Mouse (Mus musculus) testis, postnatal 14 days (tissue): ENCODE data around the gene Cat.

Source experiments
- DNase-seq: peaks from one replicate; pipeline ENCODE4 v3.0.0; 2021; ENCODE audit warnings: low spot score

Gene Cat

GRCm38 (mm10) chr2:103436534-103436933 lies 48.4 kb downstream of the Cat start:
- no peak for DNase-seq

GRCm38 (mm10) chr2:103435110-103435509 lies 49.9 kb downstream of the Cat start:
- no peak for DNase-seq

GRCm38 (mm10) chr2:103432695-103433275 lies 52.2 kb downstream of the Cat start:
- DNase-seq = no peak

- no peak for DNase-seq
Observed at GRCm38 (mm10) chr2:103430712-103431111, 54.2 kb downstream of the Cat start.

GRCm38 (mm10) chr2:103428356-103428755 lies 56.6 kb downstream of the Cat start:
- no peak for DNase-seq

- DNase-seq = no peak
Observed at GRCm38 (mm10) chr2:103425456-103426063, 59.4 kb downstream of the Cat start.

GRCm38 (mm10) chr2:103424349-103425026 lies 60.5 kb downstream of the Cat start:
- DNase-seq = peak; percentile 37

- DNase-seq = no peak
Observed at GRCm38 (mm10) chr2:103423884-103424283, 61.1 kb downstream of the Cat start.

- DNase-seq = no peak
Observed at GRCm38 (mm10) chr2:103420650-103421507, 64.1 kb downstream of the Cat start.

- DNase-seq = no peak
Observed at GRCm38 (mm10) chr2:103415774-103416173, 69.2 kb downstream of the Cat start.

GRCm38 (mm10) chr2:103413381-103413780 lies 71.6 kb downstream of the Cat start:
- no peak for DNase-seq

GRCm38 (mm10) chr2:103411816-103412215 lies 73.1 kb downstream of the Cat start:
- DNase-seq = no peak

GRCm38 (mm10) chr2:103411348-103411747 lies 73.6 kb downstream of the Cat start, which contains the start of gene Elf5:
Gene Elf5 (plus strand): TSS chr2:103411688.
- no peak for DNase-seq

GRCm38 (mm10) chr2:103406239-103406638 lies 78.7 kb downstream of the Cat start:
- no peak for DNase-seq
